Mouse (Mus musculus) ovary, postnatal 36 days (tissue): ENCODE results near the gene Gm20458.

Experiments
- DNase-seq: peaks from one replicate; pipeline ENCODE4 v3.0.0; 2022; ENCODE audit warnings: low spot score, mixed read lengths

Gm20458 gene

DNA sequence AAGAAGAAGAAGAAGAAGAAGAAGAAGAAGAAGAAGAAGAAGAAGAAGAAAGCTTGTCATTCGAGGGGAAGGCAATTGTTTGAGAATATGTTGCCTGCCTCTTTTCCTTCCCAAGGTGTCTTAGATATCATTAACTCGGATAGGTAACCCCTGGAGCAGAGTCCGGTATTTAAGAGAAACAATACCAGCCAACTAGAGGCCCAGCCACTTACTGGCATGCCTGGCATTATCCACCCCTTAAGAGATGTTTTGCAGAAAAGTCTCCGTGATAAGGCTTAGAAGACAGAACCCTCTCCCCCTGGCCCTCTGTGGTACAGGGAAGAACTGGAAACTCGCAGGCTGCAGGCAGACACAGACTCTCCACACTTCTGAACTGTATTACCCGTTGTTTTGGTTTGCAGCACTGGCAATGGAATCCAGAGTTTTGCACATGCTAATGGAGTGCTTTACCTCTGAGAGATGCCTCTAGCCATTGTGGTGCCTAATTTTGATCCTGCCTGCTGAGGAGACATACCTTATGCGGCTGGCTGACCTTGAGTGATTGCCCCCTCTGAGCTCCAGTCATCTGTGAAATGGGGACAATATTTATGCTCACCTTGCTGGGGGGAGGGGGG is 6.8 kb upstream of the Gm20458 start:
- DNase-seq, result no peak

DNA sequence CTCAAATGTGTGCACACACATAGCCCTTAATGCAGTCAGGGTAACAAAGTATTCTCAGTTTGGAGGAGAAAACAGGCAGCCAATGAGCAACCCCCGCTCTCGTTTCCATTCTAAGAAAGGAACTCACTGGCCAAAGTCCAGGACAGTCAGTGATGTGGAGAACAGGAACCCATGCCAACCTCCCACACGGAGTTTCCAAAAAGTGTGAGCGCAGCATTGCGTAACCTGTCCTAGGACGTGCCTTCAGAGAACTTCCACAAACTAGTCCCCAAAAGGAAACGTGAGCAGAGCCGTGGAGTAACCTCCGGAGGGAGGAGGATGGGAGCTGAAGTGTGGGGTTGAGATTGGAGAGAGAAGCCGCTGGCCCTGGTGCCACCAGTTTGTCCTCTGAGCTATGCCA is 5.9 kb upstream of the Gm20458 start:
- DNase-seq, result peak; percentile 68

DNA sequence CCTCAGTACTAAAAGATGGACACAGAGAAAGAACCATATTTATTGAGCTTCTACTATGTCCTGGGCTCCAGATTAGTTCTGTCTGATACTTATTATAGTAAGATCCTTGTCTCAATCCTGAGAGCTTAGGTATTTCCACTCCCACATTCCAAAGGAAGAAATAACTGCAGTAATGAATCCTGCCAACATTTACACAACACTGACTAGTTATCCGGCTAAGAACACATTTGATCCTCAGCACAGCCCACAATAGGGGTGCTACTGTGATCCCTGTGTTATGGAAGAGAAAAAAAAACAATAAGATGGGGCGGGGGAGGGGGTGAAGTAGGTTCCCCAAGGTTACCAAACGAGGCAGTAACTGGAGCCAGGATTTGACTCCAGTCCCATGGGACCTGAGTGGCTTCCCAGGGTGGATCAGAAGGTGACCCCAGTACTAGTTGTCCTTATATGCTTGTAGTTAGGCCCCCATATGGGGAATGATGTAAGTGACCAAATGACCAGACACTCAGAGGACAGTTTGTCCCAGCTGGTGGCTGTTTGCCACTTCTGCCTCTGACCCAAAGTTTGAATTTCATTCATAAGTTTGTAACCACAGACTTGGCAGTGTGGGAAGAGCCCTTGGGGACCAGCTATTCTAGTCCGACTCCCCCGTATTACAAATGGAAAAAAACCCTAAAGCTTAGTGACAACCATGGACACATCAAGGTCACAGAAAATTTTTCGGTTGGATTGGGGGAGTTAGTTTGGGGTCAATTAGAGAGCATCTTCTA is 5.2 kb upstream of the Gm20458 start:
- DNase-seq, result peak; percentile 30

DNA sequence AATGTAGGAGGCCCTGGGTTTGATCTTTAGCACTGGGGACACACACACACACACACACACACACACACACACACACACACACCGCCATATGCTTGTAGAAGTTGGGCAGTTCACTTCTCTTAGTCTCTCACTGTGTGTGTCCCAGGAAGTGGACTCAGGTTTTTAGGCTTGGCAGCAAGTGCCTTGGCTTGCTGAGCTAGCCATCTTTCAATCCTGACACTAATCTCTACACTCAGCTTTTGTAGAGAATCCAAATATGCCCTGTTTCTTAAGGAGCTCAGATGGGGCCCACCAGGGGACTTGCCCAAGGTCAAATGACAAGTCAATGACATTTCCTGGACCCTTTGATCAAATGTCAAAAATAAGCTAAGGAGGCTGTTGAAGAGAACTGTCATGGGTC is 4.4 kb upstream of the Gm20458 start:
- no peak for DNase-seq

DNA sequence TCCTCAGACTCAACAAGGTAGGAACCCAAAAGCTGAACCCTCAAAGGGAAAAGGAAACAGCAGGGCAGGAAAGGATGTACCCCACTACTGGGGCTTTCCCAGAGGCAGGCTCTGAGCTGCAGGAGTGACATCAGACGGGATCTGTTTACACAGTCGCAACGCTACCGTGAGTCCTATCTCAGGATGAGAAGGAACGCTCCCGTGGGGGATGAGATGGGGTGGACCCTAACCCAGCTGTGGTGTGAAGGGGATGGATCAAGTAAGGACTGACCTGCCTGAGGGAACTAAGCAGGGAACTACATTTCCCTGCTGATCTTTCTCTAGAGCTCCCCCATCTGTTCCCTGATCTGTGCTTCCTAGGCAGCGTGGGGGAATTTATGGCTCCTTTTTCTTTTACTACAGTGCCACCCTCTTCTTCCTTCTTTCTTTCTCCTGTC is 3.9 kb upstream of the Gm20458 start, which contains the start of gene Sys1:
Gene Sys1, plus strand, starts transcription at position 101 of the 437 bp plus-strand sequence.
- DNase-seq, result no peak

DNA sequence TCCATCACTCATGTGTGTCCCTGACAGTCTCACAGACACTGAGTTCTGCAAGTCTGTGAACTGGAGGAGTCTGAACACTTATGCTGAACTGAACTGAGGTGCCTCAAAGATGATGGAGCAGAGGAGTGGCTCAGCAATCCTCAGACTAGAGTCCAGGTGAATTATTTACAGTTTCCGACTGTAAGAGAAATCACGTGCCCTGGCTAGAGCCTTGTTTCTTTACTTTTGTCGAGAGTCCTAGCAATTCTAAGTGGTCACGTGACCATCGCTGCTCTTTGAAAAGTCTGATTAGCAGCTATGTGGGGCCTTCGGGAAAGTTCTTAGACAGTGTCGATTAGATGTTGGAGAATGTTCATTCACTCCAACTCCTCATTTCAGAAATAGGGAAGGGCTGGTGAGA is 2.8 kb upstream of the Gm20458 start:
- no peak for DNase-seq

DNA sequence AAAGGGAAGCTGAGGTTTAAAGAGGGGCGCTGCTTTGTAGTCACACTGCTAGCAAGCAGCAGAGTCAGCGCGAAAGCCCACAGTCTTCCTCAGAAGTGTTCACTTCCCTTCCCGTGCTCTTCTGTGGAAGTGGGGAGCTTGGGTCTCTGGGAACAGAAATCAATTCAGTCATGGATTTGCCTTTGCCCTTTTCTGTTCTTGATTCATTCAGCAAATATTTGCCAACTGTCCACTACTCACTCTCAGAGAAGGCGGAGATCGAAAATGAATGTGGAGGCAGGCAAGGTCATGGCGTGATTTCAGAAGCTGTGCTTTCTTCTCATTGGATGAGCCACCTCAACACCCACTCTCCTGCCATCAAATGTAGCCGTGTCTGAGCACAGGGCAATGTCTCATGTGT is 2.2 kb upstream of the Gm20458 start:
- DNase-seq, result no peak

DNA sequence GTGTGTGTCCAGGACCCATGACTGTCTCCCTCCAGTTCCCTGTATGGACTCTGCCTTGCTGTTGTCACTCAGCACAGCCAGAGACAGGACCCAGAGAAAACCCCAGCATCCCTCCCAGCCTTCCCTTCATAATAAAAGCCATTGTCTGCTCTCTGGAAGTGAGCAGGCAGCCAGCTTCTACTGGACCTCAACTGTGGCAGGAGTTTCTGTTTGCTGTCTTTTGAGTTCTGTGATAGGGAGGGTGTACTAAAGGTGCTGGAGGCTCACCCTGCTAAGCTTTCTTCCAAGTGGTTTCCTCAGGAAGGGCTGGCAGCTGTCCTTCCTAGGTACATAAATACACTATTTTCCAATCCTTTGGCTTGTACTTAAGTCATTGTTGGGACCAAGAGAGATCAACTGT is 4.4 kb downstream of the Gm20458 start:
- DNase-seq, result no peak

DNA sequence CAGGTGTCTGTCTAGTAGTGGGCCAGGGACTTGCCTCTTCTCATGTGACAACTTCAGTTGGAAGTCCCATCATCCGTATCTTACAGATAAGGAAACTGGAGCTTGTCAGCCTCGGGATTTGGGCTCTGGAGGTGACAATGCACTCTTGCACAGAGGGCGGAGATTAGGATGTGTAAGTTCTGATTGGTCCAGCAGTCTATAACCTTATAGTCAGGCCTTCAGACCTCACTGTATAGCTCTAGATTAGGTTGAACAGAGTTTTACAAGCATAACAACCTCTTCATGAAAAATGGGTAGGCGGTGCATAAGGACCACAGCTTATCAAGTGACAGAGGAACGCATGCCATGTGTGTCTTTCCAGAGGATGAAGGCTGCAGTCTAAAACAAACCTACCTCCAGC is 6.0 kb downstream of the Gm20458 start:
- no peak for DNase-seq

DNA sequence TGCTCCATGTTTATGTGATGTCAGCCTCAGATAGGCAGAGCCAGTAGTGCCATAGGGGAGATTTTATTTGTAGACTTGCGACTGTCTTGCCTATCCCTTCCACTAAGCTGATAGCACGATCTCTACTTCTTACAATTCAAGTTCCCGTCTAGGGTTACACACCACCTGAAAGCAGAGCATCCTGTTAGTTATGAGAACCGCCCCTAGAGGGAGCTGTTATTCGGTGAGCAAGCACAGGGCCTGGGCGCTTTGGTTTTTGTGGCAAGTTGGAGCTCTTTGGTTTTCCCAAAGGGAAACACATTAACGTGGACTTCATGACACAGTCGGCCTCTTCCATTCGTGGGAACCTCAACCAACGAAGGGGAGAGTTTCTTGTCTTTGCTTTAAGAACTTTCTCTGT is 9.5 kb downstream of the Gm20458 start:
- DNase-seq, result no peak

DNA sequence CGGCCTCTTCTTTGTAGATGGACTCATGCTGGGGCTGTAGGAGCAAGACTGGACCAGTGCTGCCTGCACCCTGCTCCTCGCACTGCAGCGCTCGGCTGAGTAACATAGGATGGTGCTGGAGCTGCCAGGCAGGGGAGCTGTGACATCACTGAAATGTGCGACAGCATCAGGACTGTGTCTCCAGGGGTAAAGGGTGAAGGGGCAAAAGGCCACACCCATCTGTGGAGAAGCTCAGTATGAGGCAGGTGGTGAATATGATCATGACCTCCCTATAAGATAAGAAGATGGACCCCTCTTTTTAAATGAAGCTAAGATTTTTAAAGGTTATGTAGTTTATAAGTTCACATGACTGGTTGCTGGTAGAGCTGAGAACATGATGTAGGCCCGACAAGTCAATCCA is 12.9 kb downstream of the Gm20458 start, which contains the start of gene Trp53tg5:
Gene Trp53tg5, minus strand, starts transcription at position 101 of the 400 bp plus-strand sequence.
- no peak for DNase-seq

DNA sequence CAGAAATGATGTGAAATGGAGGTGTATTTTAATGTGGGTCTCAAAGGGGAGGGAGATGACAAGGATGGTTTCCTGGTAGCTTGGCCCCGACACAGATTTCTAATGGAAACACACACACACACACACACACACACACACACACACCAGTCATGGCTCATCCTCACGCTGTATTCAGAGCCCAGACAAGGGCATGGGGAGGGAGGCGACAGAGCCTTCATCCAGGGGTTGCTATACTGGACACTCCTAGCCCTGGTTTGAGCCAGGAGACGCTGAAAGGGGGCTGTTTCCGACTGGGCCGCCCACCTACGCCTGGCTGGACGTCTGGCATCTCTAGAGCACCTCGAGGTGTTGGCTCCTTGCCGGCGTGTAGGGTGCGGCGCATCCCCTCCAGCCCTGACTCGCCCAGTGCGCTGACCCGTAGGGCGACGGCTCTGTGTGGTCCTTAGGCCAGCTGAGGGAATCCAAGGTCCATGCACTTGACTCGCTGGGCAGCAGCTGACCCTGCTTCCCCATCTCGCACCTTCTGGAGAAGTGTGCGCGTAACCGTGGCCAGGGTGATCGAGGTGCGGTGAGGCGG is 25.0 kb downstream of the Gm20458 start, which contains the start of gene Dbndd2:
Gene Dbndd2, plus strand, starts transcription at position 426 of the 577 bp plus-strand sequence.
- DNase-seq, result peak; percentile 53

DNA sequence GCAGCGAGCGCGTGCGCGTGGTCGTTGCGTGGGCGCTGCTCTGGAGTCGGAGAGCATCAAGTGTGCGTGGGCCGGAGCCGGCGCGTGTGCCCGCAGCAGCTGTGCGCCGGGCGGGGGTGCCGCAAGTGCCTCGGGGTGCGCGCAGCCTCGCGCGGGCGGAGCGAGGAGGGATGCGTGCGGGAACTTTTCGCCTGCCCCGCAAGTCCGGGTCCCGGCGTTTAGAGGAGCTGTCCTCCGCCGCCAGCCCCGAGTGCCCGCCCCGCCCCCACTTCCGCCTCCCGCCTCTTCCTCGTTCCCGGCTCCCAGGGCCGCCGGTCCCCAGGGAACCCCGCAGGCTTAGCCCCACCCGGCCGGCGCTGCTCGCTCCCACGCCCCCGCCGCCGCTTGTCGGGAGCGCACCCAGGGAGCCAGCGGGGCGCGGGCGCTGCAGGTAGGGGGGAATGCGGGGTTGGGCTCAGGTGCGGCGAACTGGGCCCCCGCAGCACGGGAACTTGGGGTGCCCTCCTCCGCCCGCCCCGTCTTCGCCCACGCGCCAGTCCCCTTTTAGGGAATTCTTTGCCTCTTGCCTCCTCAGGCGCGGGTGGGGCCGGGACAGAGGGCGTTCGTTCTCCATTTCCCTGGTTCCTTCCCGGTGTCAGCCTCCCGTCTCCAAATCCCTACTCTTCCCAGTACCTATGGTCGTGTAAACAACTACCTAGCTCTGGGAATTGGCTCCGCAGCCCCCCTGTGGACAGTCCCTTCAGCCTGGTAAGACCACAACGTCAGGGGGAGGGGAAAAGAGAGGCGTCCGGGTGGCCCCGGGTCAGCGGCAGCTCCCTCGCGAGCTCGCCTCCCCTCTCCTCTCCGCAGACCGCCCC is 25.7 kb downstream of the Gm20458 start:
- peak; percentile 69 for DNase-seq

DNA sequence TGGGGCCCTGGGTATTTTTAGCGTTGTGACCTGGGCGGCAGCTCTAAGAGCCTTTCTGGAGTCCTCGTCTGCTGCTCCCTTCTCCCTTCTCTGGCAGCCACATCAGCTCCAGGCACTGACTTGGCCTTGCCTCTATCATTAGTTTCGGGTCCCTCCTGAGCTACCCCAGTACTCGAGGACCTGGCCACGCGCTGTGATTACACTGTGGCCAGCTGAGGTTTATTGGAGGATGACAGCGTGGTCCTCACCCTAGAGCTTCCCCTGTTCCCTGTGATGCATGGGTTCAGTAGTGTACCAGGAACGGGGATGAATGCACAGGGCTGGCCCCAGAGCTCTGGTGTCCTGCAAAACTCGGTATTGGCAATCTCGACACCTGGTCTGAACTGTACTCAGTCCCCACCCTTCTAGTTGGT is 26.4 kb downstream of the Gm20458 start:
- DNase-seq, result no peak

DNA sequence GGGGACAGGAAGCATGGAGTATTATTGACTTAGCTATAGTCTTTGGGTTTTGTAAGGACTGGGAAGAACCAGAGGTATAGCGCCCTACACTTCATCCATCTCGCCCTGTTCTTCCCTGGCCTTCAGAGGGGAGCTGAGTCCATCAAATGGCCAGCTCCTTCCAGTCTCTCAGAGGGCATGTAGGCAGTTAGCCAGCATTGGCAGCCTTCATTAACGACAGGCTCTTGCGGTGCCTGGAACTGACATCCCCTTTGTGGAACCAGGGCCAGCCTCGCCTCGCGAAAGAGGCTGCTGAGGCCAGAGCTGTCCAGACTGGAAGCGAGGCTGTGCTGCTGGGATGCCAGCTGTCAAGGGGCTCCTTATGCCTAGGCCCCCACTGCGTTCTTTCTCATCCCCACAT is 27.0 kb downstream of the Gm20458 start:
- no peak for DNase-seq

DNA sequence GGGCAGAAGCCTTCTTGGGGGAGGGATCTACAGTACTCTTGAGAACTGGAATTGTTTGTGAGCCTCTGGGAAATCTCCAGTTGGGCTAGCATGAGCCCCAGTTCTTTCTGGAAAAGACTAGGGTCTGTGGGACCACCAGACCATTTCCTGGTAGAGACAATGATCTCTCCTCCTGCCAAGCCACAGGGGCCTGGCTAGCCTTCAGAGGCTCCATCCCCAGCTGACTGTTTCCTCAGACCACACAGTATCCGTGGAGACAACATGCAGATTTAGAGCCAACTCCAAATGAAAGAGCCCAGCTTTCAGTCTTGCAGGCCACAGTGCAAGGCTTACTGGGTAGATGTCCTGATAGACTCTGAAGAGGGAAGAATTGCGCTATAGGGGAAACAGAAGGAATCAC is 33.4 kb downstream of the Gm20458 start:
- no peak for DNase-seq

DNA sequence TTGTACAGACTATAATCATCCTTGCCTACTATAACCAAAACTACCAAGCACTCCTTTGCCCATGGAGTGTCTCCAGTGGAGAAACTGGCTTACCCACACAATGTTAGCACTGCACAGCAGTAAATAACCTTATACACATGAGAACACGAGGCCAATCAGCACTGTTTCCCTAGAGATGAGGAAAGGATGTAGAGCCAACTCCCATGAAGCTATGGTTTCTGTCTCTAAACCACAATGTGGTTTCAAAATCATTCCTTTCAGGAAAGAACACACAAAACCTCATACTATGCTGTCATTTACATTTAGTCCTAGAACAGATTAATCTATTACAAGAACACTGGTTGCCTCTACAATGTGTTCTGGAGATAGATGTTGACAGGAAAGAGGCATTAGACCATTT is 35.6 kb downstream of the Gm20458 start:
- no peak for DNase-seq

DNA sequence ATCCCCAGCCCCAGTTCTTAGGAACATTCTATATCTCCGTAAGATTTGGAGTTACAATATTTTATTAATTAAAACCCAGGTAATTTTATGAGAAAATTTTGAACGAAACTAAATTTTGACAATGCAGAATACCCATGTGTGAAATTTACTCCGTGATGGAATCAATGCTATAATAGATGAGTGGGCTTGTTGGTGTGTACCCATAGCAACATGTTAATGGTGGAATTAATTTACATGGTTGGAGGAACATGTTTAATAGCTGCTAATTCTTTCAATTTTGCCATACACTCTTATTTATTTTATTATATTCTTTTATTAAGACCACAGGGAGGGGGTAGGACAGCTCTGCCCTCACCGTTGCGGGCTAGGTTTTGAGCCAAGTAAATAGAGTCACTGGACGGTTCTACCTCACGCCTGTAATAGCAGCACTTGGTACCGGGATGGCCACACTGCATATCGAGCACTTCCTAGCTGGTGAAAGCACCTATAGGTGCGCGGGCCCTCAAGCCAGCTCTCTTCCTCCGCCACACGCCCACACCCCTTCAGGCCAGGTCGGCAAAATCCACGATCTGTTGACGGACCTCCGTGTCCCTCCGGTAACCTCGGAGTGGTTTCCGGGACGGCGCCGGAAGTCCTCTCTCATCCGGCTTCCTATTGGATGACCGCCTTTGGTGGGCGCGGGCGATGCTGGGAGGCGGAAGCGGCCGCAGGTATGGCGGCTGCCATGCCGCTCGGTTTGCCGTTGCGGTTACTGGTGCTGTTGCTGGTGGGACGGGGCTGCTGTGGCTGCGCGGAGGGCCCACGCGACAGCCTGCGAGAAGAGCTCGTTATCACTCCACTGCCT is 36.3 kb downstream of the Gm20458 start, which contains the start of gene Pigt:
Gene Pigt, plus strand, starts transcription at position 674 of the 844 bp plus-strand sequence.
- peak; percentile 88 for DNase-seq

DNA sequence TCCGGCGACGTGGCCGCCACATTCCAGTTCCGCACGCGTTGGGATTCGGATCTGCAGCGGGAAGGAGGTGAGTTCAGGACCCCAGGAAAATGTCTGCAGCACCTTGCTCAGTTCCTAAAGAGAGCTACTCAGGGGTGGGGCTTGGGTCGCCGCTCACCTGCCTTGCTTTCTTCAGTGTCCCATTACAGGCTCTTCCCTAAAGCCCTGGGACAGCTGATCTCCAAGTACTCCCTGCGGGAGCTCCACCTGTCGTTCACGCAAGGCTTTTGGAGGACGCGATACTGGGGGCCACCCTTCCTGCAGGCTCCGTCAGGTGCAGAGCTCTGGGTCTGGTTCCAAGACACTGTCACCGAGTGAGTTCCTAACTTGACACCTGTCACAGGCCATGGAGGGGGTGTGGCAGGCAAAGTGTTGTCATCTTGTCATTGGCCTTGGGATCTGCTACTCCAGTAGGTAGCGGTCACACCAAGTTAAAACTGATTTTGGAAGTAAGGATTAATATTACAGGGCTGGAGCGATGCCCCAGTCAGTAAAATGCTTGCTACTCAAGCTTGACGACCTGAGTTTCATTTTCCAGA is 37.0 kb downstream of the Gm20458 start:
- DNase-seq, result no peak

DNA sequence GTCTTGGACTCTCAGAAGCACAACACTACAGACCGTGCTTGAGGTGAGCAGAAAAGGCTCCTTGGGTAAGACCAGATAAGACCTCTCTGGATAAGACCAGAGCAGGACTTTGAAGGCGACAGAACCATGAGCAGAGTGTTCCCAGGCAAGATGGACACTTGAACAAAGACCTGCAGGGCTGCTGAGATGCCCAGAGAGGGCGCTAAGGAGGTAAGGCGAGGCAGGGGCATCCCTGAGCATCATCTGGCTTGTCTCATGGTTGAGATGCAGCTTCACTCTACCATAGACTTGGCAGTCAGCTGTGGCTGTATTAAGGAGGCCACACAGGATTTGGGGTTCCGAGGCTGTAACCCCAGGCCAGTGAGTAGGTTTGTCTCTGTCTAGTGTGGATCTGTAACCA is 38.5 kb downstream of the Gm20458 start:
- DNase-seq, result no peak

DNA sequence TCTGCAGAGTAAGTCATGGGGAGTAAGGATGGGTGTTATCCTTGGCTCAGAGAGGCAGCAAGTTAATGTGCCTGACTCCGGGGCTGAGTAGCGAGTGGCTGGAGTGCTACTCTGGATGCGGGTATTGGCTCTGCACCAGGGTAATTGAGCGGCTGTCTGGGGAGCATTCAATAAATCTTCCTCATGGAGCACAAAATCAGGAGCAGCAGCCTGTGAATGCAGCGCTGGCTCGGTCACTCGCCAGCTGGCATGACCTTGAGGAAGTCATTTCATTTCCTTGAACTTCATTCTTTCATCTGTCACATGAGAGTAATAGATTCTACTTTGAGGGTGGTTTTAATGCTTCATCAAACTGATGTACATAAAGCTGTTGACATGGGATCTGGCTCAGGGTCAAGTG is 39.7 kb downstream of the Gm20458 start:
- peak; percentile 42 for DNase-seq
